Mouse (Mus musculus): ENCODE measurements around the gene Tifa.
A peak's percentile ranks its signal among the peaks of the same experiment; 100 is the strongest.

Gene Tifa

GRCm38 (mm10) chr3:127868880-127869279 lies 79.3 kb downstream of the Tifa start:
- DNase-seq (ENCODE audit: low spot score) = no peak

GRCm38 (mm10) chr3:127871575-127871974 lies 82.0 kb downstream of the Tifa start:
- DNase-seq (ENCODE audit: low spot score) = peak; percentile 20

- no peak for DNase-seq (ENCODE audit: low spot score)
Observed at GRCm38 (mm10) chr3:127874254-127874883, 84.8 kb downstream of the Tifa start.

- peak; percentile 52 for DNase-seq (ENCODE audit: low spot score)
Observed at GRCm38 (mm10) chr3:127875059-127875458, 85.5 kb downstream of the Tifa start.

- DNase-seq (ENCODE audit: low spot score) = peak; percentile 74
Observed at GRCm38 (mm10) chr3:127875509-127875908, 85.9 kb downstream of the Tifa start.

- DNase-seq (ENCODE audit: low spot score) = no peak
Observed at GRCm38 (mm10) chr3:127879968-127880367, 90.4 kb downstream of the Tifa start.

- no peak for DNase-seq (ENCODE audit: low spot score)
Observed at GRCm38 (mm10) chr3:127881684-127882083, 92.1 kb downstream of the Tifa start.
